Mouse (Mus musculus): ENCODE measurements at regions not wholly inside any gene's neighbourhood (a gene's known extent, or its start where the extent isn't known, plus 50 kb on each side); places are given as distances from the start of the nearest gene placed in this dataset.

- ATAC-seq (ENCODE audit: insufficient read depth, low FRiP score, low TSS enrichment) (no peak), DNase-seq (ENCODE audit: low spot score) (no peak)
- H3K9ac ChIP-seq (ENCODE audit: low read length): no peak overlapping the region
- H3K4me2 ChIP-seq (ENCODE audit: low read depth): no peak overlapping the region
- WGBS: 91% methylated on average over 2 of the region's 2 CpGs
- H3K4me1 ChIP-seq (ENCODE audit: control insufficient read depth, insufficient read depth, low read length): no peaks in the 10 kb centered on the region
- no peak overlapping the region for H3K4me3 ChIP-seq (ENCODE audit: low read depth, low read length)
- H3K36me3 ChIP-seq (ENCODE audit: control insufficient read depth, insufficient read depth, low read length): no peaks in the 10 kb centered on the region
- no peaks in the 10 kb centered on the region for H3K27me3 ChIP-seq (ENCODE audit: control insufficient read depth, insufficient read depth, low read length)
- no peak overlapping the region for H3K27ac ChIP-seq (ENCODE audit: low read depth, low read length)
- no peaks in the 10 kb centered on the region for H3K9me3 ChIP-seq (ENCODE audit: control insufficient read depth, low read length)
Observed at GRCm38 (mm10) chr4:94235650-94236206, 320.6 kb upstream of the Gm10306 start.

GRCm38 (mm10) chr4:94256026-94256425, 300.3 kb upstream of the Gm10306 start:
- WGBS: 92% methylated on average over 1 of the region's 1 CpGs
- Histone ChIP-seq H3K9ac (ENCODE audit: low read length) (no peak overlapping the region), H3K27ac (ENCODE audit: low read depth, low read length) (no peak overlapping the region), H3K27me3 (ENCODE audit: control insufficient read depth, insufficient read depth, low read length) (no peaks in the 10 kb centered on the region), H3K9me3 (ENCODE audit: control insufficient read depth, low read length) (no peaks in the 10 kb centered on the region), H3K4me1 (ENCODE audit: control insufficient read depth, insufficient read depth, low read length) (no peaks in the 10 kb centered on the region), H3K4me2 (ENCODE audit: low read depth) (no peak overlapping the region), H3K4me3 (ENCODE audit: low read depth, low read length) (no peak overlapping the region), H3K36me3 (ENCODE audit: control insufficient read depth, insufficient read depth, low read length) (no peaks in the 10 kb centered on the region)
- no peak for DNase-seq (ENCODE audit: low spot score)
- ATAC-seq (ENCODE audit: insufficient read depth, low FRiP score, low TSS enrichment): no peak

- Histone ChIP-seq H3K36me3 (ENCODE audit: control insufficient read depth, insufficient read depth, low read length) (no peaks in the 10 kb centered on the region), H3K4me3 (ENCODE audit: low read depth, low read length) (no peak overlapping the region), H3K27me3 (ENCODE audit: control insufficient read depth, insufficient read depth, low read length) (no peaks in the 10 kb centered on the region), H3K9ac (ENCODE audit: low read length) (no peak overlapping the region), H3K4me1 (ENCODE audit: control insufficient read depth, insufficient read depth, low read length) (no peaks in the 10 kb centered on the region), H3K4me2 (ENCODE audit: low read depth) (no peak overlapping the region), H3K9me3 (ENCODE audit: control insufficient read depth, low read length) (no peaks in the 10 kb centered on the region), H3K27ac (ENCODE audit: low read depth, low read length) (no peak overlapping the region)
- no peak for DNase-seq (ENCODE audit: low spot score)
- no peak for ATAC-seq (ENCODE audit: insufficient read depth, low FRiP score, low TSS enrichment)
Observed at GRCm38 (mm10) chr4:94261136-94261535, 295.2 kb upstream of the Gm10306 start.

GRCm38 (mm10) chr4:94281732-94282131, 274.6 kb upstream of the Gm10306 start:
- Histone ChIP-seq H3K27me3 (ENCODE audit: control insufficient read depth, insufficient read depth, low read length) (no peaks in the 10 kb centered on the region), H3K9ac (ENCODE audit: low read length) (no peak overlapping the region), H3K4me1 (ENCODE audit: control insufficient read depth, insufficient read depth, low read length) (no peaks in the 10 kb centered on the region), H3K36me3 (ENCODE audit: control insufficient read depth, insufficient read depth, low read length) (no peaks in the 10 kb centered on the region), H3K9me3 (ENCODE audit: control insufficient read depth, low read length) (no peaks in the 10 kb centered on the region), H3K27ac (ENCODE audit: low read depth, low read length) (no peak overlapping the region), H3K4me2 (ENCODE audit: low read depth) (no peak overlapping the region), H3K4me3 (ENCODE audit: low read depth, low read length) (no peak overlapping the region)
- DNase-seq (ENCODE audit: low spot score) (no peak), ATAC-seq (ENCODE audit: insufficient read depth, low FRiP score, low TSS enrichment) (no peak)

GRCm38 (mm10) chr4:94292150-94292549, 264.2 kb upstream of the Gm10306 start:
- Histone ChIP-seq H3K4me1 (ENCODE audit: control insufficient read depth, insufficient read depth, low read length) (no peaks in the 10 kb centered on the region), H3K27ac (ENCODE audit: low read depth, low read length) (no peak overlapping the region), H3K4me3 (ENCODE audit: low read depth, low read length) (no peak overlapping the region), H3K9me3 (ENCODE audit: control insufficient read depth, low read length) (no peaks in the 10 kb centered on the region), H3K4me2 (ENCODE audit: low read depth) (no peak overlapping the region), H3K27me3 (ENCODE audit: control insufficient read depth, insufficient read depth, low read length) (no peaks in the 10 kb centered on the region), H3K36me3 (ENCODE audit: control insufficient read depth, insufficient read depth, low read length) (no peaks in the 10 kb centered on the region), H3K9ac (ENCODE audit: low read length) (no peak overlapping the region)
- ATAC-seq (ENCODE audit: insufficient read depth, low FRiP score, low TSS enrichment) (no peak), DNase-seq (ENCODE audit: low spot score) (no peak)

- Histone ChIP-seq H3K27me3 (ENCODE audit: control insufficient read depth, insufficient read depth, low read length) (no peaks in the 10 kb centered on the region), H3K9me3 (ENCODE audit: control insufficient read depth, low read length) (no peaks in the 10 kb centered on the region), H3K4me3 (ENCODE audit: low read depth, low read length) (no peak overlapping the region), H3K36me3 (ENCODE audit: control insufficient read depth, insufficient read depth, low read length) (no peaks in the 10 kb centered on the region), H3K9ac (ENCODE audit: low read length) (no peak overlapping the region), H3K4me2 (ENCODE audit: low read depth) (no peak overlapping the region), H3K27ac (ENCODE audit: low read depth, low read length) (no peak overlapping the region), H3K4me1 (ENCODE audit: control insufficient read depth, insufficient read depth, low read length) (no peaks in the 10 kb centered on the region)
- DNase-seq (ENCODE audit: low spot score): no peak
- ATAC-seq (ENCODE audit: insufficient read depth, low FRiP score, low TSS enrichment): no peak
Observed at GRCm38 (mm10) chr4:94317298-94317697, 239.0 kb upstream of the Gm10306 start.

GRCm38 (mm10) chr4:94326759-94327158, 229.6 kb upstream of the Gm10306 start:
- H3K9me3 ChIP-seq (ENCODE audit: control insufficient read depth, low read length): no peaks in the 10 kb centered on the region
- no peak overlapping the region for H3K9ac ChIP-seq (ENCODE audit: low read length)
- no peak overlapping the region for H3K4me3 ChIP-seq (ENCODE audit: low read depth, low read length)
- 91% methylated on average over 2 of the region's 2 CpGs for WGBS
- ATAC-seq (ENCODE audit: insufficient read depth, low FRiP score, low TSS enrichment) (no peak), DNase-seq (ENCODE audit: low spot score) (no peak)
- H3K4me2 ChIP-seq (ENCODE audit: low read depth): no peak overlapping the region
- H3K27me3 ChIP-seq (ENCODE audit: control insufficient read depth, insufficient read depth, low read length): no peaks in the 10 kb centered on the region
- H3K4me1 ChIP-seq (ENCODE audit: control insufficient read depth, insufficient read depth, low read length): no peaks in the 10 kb centered on the region
- no peaks in the 10 kb centered on the region for H3K36me3 ChIP-seq (ENCODE audit: control insufficient read depth, insufficient read depth, low read length)
- no peak overlapping the region for H3K27ac ChIP-seq (ENCODE audit: low read depth, low read length)

GRCm38 (mm10) chr4:94343331-94343730, 213.0 kb upstream of the Gm10306 start:
- ATAC-seq (ENCODE audit: insufficient read depth, low FRiP score, low TSS enrichment): no peak
- Histone ChIP-seq H3K27ac (ENCODE audit: low read depth, low read length) (no peak overlapping the region), H3K4me1 (ENCODE audit: control insufficient read depth, insufficient read depth, low read length) (no peaks in the 10 kb centered on the region), H3K9ac (ENCODE audit: low read length) (no peak overlapping the region), H3K9me3 (ENCODE audit: control insufficient read depth, low read length) (no peaks in the 10 kb centered on the region), H3K4me3 (ENCODE audit: low read depth, low read length) (no peak overlapping the region), H3K27me3 (ENCODE audit: control insufficient read depth, insufficient read depth, low read length) (no peaks in the 10 kb centered on the region), H3K4me2 (ENCODE audit: low read depth) (no peak overlapping the region), H3K36me3 (ENCODE audit: control insufficient read depth, insufficient read depth, low read length) (no peaks in the 10 kb centered on the region)
- no peak for DNase-seq (ENCODE audit: low spot score)

GRCm38 (mm10) chr4:94349273-94349672, 207.1 kb upstream of the Gm10306 start:
- Histone ChIP-seq H3K27ac (ENCODE audit: low read depth, low read length) (no peak overlapping the region), H3K4me2 (ENCODE audit: low read depth) (no peak overlapping the region), H3K4me3 (ENCODE audit: low read depth, low read length) (no peak overlapping the region), H3K36me3 (ENCODE audit: control insufficient read depth, insufficient read depth, low read length) (no peaks in the 10 kb centered on the region), H3K9me3 (ENCODE audit: control insufficient read depth, low read length) (no peaks in the 10 kb centered on the region), H3K27me3 (ENCODE audit: control insufficient read depth, insufficient read depth, low read length) (no peaks in the 10 kb centered on the region), H3K4me1 (ENCODE audit: control insufficient read depth, insufficient read depth, low read length) (no peaks in the 10 kb centered on the region), H3K9ac (ENCODE audit: low read length) (no peak overlapping the region)
- no peak for DNase-seq (ENCODE audit: low spot score)
- WGBS: 61% methylated on average over 1 of the region's 1 CpGs
- peak; percentile 35; the same call in 1 of the 2 replicates for ATAC-seq (ENCODE audit: insufficient read depth, low FRiP score, low TSS enrichment)
